Mouse (Mus musculus): ENCODE data around the gene Eif3a.

The Eif3a gene

GRCm38 (mm10) chr19:60790551-60791161 is at the start of gene Eif3a:
Gene Eif3a, minus strand, starts transcription at chr19:60790658.
- DNase-seq, result peak; percentile 97

DNA sequence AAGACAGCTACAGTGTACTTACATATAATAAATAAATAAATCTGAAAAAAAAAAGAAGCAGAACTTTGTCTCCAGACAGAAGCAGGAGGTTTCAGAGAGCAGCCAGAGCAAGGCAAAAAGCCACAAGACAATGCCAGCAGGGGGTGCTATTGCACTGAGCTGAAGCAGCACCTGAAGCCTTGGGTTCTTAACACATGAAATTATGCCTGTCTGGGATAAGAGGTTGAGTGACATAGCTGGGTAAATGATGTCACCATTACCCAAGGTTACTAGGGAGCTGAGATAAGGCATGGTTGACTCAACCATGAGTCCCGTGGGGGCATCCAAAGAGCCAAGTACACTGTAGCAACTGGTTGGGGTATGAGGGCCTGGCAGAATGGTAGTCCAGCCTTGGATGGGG is 47.3 kb upstream of the Eif3a start:
- peak; percentile 81 for DNase-seq

DNA sequence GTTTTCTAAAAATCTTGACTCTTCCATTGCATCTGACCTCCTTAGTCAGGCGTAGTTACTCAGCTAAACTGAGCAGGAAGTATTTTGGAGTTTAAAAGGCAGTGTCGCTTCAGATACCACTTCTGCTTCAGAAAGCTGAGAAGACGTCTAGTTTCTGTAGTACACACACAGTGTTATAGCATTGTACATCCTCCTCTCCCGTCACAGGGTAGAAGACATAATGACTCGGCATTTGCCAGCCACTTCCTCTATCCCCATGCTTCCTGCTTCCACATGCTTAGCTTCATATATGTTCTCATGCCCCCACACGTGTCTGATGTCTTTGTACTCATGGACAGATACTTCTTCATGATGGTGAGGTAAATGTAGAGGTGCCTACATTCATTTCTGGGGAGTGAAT is 28.2 kb upstream of the Eif3a start:
- no peak for DNase-seq

DNA sequence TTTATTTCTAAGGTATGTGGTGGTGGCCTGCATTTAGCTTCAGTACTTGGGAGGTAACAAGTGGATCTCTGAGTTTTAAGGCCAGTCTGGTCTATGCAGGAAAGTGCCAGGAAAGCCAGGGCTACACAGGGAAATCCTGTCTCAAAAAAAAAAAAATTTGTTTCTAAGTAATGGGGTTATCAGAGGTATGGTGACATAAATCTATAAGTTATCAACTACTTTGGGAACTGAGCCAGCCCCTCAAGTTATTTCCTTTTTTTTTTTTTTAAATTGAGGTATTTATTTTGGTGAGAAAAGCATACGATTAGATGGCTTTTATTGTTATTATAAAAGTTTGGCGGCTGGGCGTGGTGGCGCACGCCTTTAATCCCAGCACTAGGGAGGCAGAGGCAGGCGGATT is 22.7 kb upstream of the Eif3a start:
- no peak for DNase-seq

- DNase-seq, result no peak
Observed at GRCm38 (mm10) chr19:60812036-60812389, 21.6 kb upstream of the Eif3a start.

GRCm38 (mm10) chr19:60811098-60812035 is 20.9 kb upstream of the Eif3a start, which contains the start of gene Fam45a:
Gene Fam45a, plus strand, starts transcription at chr19:60811585.
- peak; percentile 95 for DNase-seq

- no peak for DNase-seq
Observed at GRCm38 (mm10) chr19:60809927-60810326, 19.5 kb upstream of the Eif3a start.

GRCm38 (mm10) chr19:60804903-60805302 is 14.4 kb upstream of the Eif3a start:
- DNase-seq, result no peak

- no peak for DNase-seq
Observed at GRCm38 (mm10) chr19:60799867-60800569, 9.6 kb upstream of the Eif3a start.

GRCm38 (mm10) chr19:60797415-60797814 is 7.0 kb upstream of the Eif3a start:
- no peak for DNase-seq

DNA sequence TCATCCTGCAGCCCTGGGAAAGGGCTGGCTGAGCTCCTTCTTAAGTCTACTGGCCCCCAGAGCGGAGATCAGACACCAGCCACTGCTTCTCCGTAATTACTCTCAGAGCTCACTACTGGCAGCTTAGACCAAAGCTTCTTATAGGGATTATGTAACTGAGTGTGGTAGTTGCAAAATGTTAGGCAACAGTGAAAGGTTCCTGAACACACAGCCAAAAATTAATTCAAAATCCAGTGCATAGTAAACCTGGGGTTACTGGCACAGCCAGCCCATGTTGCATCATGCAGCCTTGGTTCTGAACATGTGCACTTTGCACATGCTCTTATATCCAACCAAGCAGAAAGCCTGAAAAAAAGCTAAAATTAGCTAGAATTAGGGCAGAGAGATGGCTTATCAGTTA is 4.8 kb upstream of the Eif3a start:
- peak; percentile 71 for DNase-seq

DNA sequence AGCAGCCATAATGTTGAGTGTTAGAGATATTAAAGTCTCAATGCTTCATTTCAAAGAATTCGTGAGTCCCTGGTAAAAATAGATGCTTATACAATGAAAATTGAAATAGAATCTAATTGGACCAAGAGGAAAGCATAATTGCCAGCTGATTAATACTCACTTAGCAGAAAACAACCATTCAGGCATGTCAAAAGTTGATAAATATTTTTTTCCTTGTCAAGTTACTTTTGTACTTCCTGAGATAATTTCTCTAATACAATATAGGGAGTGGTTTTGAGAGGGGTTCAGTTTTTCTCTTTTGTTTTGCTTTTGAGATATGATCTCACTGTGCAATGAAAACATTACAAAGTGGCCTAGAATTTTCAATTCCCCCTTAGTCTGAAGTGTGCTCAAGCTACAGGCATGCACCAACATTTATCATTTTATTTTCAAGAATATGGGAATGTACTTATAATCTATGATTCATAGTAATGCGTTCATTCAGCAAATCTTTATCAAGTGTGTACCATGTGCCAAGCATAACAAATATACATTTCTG is 2.8 kb upstream of the Eif3a start:
- no peak for DNase-seq

- DNase-seq, result no peak
Observed at GRCm38 (mm10) chr19:60791164-60791563, 706 bp upstream of the Eif3a start.

GRCm38 (mm10) chr19:60789919-60790506 is 445 bp downstream of the Eif3a start:
- peak; percentile 70 for DNase-seq

GRCm38 (mm10) chr19:60789452-60789851 is 1.0 kb downstream of the Eif3a start:
- DNase-seq, result peak; percentile 7

DNA sequence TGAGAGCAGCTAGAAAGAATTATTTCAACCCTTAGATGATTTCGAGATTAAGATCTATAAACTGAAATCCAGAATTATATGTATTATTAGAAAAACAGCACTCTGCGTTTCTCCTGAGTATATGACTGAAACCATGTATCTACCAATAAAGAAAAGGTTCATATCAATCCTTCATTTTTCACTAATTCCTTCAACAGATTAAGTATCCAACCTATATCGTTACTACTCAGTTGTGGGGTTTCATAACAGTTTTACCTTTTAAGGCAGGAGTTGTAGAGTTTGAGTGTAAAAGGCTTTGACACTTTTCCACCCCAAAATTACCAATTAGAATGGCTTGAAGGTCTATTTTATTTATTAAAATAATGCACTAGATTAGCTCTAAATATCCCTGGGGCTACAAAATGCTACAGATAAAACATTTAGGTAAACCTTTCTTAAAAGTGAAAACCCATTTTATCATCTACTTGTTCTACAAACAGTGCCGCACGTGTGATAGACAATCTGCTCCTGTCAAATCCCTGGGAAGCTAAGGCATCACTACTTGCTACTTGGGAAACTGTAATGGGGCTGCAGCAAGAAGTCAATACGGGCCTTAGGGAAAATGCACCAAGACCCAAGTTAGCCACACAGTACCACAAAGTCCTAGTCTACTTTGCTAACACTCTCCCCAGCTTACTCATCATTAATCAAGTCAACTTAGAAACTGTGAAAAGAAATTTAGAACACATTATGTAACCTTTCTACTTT is 2.1 kb downstream of the Eif3a start:
- no peak for DNase-seq

GRCm38 (mm10) chr19:60787465-60788150 is 2.9 kb downstream of the Eif3a start:
- no peak for DNase-seq

- no peak for DNase-seq
Observed at GRCm38 (mm10) chr19:60784712-60785111, 5.7 kb downstream of the Eif3a start.

DNA sequence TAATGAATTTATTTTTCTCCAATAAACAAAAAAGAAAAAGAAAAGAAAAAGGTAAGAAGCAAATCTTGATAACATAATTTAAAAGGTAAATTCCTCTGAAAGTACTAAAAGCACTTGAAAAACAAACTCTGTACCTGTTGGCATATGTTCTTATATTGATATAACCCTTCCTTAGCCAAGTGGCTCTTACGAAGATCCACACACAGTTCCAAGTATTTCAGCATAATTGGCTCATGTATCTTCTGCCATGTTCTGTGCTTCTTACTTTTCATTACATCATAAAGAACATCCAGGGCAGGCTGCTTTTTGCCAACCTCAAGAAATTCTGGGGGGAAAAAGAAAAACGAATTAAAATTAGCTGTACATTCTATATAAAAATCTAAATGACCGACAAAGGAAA is 8.4 kb downstream of the Eif3a start:
- DNase-seq, result no peak

- DNase-seq, result no peak
Observed at GRCm38 (mm10) chr19:60773366-60773765, 17.1 kb downstream of the Eif3a start.

All from retina, postnatal 1 day (tissue).